Mouse (Mus musculus): ENCODE measurements around the gene Nrgn. TPM values are rescaled to one million over a fixed set of nuclear protein-coding genes. Genes with fewer than 3 reads are reported as not detected.
A peak's percentile ranks its signal among the peaks of the same experiment; 100 is the strongest.

The Nrgn gene
- total RNA-seq, 2 experiments from 2014 or later = 1,855 to 2,522 TPM

DNA sequence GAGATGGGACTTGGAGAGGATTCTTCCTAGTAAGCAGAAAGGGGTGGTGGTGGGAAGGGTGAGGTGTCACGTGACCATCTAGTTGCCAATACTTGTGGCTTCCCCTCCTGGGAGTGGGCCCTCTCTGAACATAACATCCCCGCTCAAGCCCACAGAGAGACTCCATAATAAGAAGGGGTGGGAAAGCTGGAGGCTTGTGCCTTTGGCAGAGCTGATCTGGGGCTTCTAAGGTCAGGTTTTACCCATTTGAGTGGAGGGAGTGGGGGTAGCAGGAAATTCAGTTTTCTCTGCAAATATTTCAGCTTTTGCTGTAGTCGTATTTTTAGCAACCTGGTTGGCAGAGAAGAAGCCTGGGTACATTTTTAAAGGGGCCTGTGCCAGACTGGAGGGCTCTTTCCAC, 3.7 kb upstream of the Nrgn start:
- peak in 1 of 2 experiments; percentile 54 for DNase-seq (ENCODE audit: low spot score in 2 of 2)
- intact Hi-C loops (cut with DNase I) = no loop called here

DNA sequence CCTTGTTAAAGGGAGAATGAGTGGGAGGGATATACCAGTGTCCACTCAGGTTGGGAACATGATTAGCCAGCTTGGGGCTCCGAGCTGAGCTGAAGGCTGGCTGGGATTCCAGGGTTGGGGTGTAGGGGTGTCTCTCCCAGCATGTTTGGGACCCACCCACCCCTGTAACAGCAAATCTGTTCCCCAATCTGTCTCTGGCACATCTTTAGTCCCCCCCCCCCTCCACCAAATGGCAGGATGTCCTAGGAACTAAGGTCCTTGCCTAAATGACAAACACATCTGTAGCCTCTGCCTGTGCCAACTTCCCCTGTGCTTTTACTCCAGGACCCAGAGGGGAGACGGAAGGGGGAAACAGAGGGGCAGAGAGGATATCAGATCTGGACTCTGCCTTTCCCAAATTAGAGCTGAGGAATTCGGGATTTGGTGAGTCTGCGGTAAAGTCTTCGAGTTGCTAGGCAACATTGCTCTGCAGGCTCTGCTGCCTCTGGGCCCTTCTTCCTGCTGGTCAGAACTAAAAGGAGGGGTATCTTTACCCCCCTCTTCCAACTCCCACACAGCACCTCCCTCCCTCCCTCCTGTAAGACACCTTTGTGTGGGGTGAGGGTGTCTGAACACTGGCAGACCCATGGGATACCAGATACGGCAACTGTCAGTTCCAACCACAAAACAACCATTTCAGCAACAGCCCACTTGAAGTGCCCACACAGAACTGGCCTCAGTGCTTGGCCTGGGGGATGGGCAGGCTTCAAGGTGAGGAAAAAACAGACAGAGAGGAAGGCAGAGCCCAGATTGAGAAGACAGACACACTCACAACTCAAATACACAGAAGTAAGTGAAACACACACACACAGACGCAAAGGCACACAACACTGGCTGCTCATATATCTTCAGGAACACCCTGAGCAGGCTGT, 2.4 kb upstream of the Nrgn start, which contains the start of gene Siae:
Gene Siae (plus strand): TSS at position 861 of the 911 bp plus-strand sequence.
- DNase-seq (ENCODE audit: low spot score in 2 of 2) = peak in 1 of 2 experiments; percentile 72
- intact Hi-C loops (cut with DNase I) = loop anchor here (2.0 to 5.0 kb wide), 2 partner anchors 14 to 377 kb away; no protein-coding TSS in a partner anchor

DNA sequence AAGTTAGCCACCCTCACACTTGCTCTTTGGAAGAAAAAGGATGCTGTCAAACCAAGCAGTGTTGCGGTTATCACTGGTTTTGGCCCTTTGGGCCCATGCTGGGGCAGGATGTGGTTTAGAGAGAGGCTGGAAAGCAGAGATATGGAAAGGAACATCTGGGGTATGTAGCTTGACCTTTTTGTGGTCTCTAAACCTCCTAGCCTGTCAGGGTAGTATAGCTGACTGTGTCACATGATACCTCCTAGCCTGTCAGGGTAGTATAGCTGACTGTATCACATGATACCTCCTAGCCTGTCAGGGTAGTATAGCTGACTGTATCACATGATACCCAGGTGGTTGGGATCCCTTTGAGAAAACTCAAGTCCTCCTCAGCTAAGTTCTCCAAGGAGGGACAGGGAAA, 1.6 kb upstream of the Nrgn start:
- intact Hi-C loops (cut with DNase I) = loop anchor here (2.0 to 5.0 kb wide), 2 partner anchors 15 to 378 kb away; no protein-coding TSS in a partner anchor
- no peak for DNase-seq (ENCODE audit: low spot score in 2 of 2)

DNA sequence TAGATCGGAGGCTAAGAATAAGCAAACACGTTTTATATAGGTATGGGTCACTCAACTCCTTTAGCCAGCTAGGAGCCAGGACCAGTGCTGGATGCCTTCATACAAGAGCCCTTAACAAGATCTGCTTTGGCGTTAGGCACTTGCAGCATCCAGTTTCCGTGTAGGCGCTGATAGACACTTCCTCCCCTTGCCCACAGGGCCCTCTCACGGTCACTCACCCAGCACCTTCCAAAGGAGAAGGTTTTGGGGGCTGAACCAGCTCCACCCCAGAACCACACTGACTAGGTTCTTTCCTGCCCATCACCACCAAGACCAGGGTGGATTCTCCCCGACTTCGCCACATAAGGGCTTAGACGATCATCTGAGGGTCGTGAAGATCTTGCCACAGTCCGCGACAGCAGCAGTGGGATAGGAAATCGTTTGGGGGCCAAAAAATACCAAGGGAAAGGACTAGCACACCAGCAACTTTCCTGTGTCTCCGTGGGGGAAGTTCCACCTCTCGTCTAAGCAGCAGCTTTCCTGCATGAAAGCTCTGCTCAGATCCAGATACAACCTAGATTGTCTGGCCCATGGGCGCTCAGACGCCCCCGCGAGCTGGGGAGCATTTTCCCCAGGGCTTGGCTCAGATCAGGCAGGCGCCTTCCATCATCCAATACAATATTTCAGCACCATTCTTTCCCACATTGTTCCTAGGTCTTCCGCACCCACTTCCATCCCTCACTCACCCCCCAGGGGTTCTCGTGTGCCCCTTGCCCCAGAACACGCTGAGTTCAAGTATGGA, 763 bp downstream of the Nrgn start:
- intact Hi-C loops (cut with DNase I) = loop anchor here (2.0 to 5.0 kb wide), 3 partner anchors 25 to 380 kb away; no protein-coding TSS in a partner anchor
- peak in 1 of 2 experiments; percentile 46 for DNase-seq (ENCODE audit: low spot score in 2 of 2)

DNA sequence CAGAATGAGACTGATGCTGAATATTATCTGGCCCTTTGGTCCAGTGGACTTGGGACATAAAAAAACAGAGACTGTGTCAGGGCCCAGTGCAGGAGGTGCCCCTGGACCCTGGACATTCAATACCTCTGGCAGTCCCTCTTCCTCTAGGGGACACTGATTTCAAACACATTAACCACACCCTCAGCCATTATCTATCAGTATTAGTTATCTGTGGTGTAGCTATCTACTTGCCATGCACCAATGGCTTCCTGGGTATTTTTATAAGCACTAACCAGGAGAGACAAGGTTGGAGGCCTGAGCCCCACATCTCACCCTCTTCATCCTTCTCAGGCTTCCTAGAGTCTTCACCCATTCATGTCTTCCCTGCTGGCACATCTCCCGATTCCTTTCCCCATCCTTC, 2.3 kb downstream of the Nrgn start:
- peak in 1 of 2 experiments; percentile 18 for DNase-seq (ENCODE audit: low spot score in 2 of 2)
- intact Hi-C loops (cut with DNase I) = loop anchor here (5.0 kb wide), 1 partner anchor 382 kb away; no protein-coding TSS in a partner anchor

DNA sequence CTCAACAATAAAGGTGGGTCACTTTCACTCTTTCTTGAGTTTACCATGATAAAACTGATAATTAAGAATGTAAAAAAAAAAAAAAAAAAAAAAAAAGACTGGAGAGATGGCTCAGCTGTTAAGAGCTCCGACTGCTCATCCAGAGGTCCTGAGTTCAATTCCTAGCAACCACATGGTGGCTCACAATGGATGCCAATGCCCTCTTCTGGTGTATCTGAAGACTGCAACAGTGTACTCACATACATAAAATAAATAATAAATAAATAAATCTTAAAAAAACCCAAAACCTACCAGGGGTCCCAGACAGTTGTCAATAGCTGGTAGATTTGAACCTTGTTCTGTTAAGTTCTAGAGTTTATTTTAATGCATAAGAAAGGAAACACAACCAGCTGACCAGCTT, 5.8 kb downstream of the Nrgn start:
- no peak for DNase-seq (ENCODE audit: low spot score in 2 of 2)
- intact Hi-C loops (cut with DNase I) = loop anchor here (5.0 kb wide), 1 partner anchor 85 kb away; no protein-coding TSS in a partner anchor

DNA sequence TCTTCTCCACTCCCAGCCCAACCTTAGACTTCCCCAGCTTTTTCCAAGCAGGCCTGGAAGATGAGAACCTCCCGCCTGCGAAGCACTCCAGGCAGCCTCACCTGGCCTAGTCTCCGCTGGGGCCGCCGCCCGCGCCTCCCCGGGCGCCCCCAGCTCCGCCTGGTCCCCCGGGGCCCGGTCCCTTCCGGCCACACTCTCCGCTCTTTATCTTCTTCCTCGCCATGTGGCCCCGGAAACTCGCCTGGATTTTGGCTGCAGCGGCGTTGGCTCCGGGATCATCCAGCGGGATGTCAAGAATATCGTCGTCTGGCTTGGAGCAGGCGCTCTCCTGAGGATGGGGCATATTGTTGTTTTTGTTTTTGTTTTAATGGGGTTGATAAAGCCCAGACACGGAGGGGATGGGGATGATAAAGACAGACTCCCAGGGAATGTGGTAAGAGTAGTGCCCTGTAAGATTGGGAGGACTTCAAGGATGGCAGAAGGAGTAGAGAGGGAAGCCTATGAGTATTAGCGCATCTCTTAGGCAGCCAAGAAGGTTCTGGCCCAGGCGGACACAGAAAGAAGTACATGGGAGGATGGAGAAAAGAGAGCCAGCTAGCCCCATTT, 6.8 kb downstream of the Nrgn start:
- intact Hi-C loops (cut with DNase I) = loop anchor here (2.0 to 5.0 kb wide), 3 partner anchors 71 to 113 kb away; partner anchors contain the start of gene Robo3
- peak in 1 of 2 experiments; percentile 18 for DNase-seq (ENCODE audit: low spot score in 2 of 2)

DNA sequence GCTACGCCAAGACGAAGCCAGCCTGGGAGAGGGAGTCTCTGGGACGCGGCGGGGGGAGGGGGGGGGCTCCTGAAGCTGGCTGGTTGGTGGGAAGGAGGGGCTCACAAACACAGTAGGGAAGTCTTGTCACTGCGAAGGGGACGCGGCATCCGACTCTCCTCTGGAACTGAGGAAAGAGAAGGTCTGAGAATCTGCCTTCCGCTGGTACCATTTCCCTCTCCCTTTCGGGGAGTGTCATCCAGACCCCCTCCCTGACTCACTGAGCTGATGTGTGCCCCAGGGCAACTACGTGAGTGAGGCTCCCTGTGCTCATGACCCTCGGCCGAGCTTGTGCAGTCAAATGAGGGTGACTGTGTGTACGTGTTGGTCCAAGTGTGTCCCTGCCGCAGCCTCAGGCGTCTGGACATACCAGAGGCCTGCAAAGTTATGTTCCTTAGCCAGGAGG, 7.5 kb downstream of the Nrgn start:
- intact Hi-C loops (cut with DNase I) = loop anchor here (2.0 to 5.0 kb wide), 3 partner anchors 72 to 112 kb away; partner anchors contain the start of gene Robo3

DNA sequence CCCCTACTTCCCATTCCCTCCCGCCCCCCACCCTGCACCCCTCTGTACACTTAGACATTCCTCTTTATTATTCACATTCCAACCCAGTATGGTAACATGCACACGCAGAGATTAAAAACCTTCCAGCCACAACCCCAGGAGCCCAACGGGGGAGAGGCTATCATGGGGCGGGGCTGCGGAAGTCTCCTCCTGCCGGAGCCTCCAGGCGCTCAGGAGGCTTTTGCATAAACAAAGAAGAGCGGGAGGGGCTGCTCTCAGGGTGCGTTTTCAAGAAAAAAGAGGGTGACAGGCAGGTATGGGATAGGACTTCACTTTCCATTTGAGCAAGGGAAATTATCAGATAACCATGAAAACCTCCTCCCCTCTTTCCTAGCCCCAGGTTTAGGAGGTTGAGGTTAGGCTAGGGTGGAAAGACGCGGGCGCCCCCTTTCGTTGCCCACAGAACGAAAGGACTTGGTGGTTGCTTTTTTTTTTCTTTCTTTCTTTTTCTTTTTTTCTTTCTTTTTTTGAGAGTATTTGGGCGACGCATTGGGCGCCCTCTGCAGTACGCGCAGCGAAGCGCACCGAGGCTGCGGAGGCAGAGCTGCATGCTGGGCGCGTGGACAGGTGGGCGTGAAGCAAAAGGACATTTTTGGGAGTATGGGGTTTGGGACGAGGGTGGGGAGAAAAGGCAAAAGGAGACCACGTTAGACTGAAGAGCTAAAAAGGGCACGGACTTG, 8.1 kb downstream of the Nrgn start:
- DNase-seq (ENCODE audit: low spot score in 2 of 2) = peak; percentile 80 to 81
- intact Hi-C loops (cut with DNase I) = loop anchor here (2.0 to 5.0 kb wide), 3 partner anchors 72 to 112 kb away; partner anchors contain the start of gene Robo3

More for the DNA sequence above, 7.5 kb downstream of the Nrgn start:
- peak in 1 of 2 experiments; percentile 50 for DNase-seq (ENCODE audit: low spot score in 2 of 2)

DNA sequence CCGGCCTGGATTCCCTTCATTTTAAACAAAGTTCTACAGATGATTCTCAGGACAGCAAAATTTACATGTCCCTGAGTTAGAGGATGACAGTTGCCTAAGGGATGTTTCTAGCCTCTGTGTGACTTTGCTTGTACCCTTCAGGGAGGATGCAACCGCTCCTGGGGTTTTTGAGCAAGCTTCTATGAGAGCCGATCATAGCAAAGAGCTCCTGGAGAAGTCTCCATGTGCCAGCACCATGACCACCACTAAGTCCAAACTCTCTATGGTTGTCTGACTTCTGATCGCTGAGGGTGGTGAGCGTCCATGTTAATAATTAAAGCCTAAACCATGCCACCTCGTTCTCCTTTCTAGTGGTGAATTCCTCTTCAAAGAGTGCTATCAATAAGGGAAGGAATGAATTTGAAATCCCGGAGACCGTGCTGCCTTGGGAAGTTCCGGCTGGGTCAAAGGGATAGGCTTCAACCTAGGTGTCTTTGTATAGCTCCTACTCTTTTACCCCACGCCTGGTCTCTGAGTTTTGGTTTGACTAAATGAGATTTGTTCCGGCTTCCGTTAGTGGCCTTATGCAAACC, 8.7 kb downstream of the Nrgn start:
- intact Hi-C loops (cut with DNase I) = loop anchor here (2.0 kb wide), 2 partner anchors 73 to 111 kb away; partner anchors contain the start of gene Robo3
- DNase-seq (ENCODE audit: low spot score in 2 of 2) = no peak

DNA sequence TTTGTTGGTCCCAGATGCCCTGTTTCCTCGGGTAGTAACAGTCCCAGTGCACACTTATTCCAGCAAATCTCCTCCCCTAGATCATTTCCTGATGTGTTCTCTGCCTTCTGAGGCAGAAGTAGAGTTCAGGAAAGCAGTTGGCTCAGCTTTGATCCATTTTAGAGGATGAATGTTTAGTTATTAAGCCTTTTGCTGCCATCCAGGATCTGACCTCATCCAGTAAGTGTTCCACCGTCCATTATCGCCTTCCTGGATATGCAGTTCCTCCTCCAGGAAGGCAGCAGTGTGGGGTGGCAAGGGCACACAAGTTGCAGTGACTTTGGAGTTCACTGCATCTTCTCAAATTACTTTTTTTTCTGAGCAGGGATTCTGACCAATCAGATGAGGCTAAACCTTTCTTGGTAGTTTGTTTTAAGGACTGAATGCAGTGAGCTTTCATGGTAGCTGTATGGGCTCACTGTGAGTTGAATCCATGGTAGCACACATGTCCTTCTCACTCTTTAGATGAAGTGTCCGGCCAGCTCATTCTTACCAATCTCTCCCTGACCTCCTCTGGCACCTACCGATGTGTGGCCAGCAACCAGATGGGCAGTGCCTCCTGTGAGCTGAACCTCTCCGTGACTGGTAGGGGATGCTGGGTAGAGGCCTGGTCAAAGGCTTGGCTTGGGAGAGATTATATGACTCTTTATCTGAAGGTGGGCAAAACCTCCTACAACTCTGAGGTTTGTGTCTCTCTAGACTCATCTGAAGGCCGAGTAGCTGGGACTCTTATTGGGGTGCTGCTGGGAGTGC, 10.7 kb downstream of the Nrgn start:
- intact Hi-C loops (cut with DNase I) = no loop called here
- DNase-seq (ENCODE audit: low spot score in 2 of 2) = peak in 1 of 2 experiments; percentile 26

DNA sequence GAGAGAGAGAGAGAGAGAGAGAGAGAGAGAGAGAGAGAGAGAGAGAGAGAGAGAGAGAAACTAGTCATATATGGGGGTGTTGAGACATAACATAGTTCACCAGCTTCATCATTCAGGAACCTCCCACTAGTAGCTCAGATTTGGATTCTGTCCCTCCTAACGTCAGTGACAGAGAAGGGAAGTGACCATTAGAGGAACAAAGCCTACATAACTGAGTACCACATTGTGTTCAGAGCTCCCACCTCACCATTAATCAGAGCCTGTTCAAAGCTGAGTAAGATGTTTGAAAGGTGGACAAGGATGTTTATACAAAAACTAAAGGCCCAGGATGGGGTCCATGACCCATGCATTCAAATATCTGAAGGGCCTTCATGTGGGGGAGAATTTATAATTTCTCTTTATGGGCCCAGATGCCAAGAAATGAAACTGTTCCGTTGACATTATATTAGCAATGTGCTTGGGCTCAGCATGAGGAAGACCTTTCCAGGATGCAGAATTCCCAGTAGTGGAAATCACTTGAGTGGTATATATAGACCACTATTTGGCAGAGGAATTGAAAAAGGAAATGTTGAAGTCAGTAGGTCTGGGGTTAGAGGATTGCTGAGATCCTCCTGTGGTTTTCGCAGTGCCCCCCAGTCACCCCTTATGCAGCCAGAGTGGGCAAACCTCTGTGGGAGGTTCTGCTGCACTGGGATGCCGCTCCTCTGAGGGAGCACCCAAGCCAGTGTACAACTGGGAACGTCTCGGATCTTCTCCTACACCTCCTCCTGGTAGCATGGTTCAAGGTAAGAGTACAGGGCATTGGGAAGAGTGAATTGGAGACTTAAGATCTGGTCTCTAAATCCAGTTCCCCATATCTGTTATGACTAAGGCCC, 11.8 kb downstream of the Nrgn start:
- intact Hi-C loops (cut with DNase I) = no loop called here
- DNase-seq (ENCODE audit: low spot score in 2 of 2) = peak; percentile 41 to 46

DNA sequence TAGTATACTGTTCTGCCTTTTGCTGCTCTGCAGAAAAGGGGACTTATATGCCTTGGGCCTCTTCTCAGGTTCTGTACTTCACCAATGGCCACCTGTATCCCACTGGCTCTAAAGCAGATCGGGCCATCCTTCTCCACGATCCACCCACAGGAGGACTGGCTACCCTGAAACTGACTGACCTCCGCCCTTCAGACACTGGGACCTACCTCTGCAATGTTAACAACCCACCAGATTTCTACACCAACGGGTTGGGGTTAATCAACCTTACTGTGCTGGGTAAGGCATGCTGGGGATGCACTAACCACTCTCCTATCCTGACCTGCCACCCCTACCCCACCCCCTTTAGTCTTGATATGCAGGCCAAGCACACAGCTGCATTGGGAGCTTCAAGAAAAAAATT, 12.5 kb downstream of the Nrgn start:
- peak; percentile 10 to 22 for DNase-seq (ENCODE audit: low spot score in 2 of 2)
- intact Hi-C loops (cut with DNase I) = no loop called here

DNA sequence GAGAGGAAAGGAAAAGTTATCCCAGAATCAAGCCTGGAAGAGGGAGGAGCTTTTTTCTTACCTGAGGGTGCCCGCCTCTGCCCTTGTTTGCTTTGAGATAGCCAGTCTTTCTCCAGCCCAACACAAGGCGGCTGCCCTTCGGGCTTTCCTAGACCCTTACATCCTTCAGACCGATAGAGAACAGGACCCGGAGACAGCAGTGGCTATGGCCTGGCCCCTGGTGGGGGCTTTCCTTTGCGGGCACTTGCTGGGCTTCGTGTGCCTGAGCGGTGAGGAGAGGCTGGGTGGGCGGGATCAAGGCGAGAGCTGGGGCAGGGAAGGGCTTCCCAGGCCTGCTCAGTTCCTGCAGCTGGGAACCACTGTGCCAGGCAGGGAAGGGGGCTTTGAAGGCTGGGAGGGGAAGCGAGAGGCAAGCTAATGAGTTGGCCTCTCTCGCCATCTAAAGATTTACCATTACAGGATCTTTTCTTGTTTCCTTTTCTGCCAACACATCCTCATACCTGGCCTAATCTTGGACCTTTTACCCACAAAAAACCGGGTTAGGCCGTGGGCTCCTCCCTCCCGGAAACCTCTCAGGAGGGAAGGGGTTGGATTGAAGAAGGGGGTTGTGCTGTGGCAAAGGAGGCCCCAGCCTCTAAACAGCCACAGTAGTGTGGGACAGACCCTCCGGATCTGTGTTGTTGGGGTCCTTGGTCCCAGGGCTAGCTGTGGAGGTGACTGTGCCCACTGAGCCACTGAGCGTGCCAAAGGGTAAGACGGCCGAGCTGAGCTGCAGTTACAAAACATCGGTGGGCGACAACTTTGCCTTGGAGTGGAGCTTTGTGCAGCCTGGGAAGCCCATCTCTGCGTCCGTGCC, 13.3 kb downstream of the Nrgn start, which contains the start of gene Vsig2:
Gene Vsig2 (plus strand): TSS at position 86 of the 856 bp plus-strand sequence.
- peak; percentile 11 to 12 for DNase-seq (ENCODE audit: low spot score in 2 of 2)
- intact Hi-C loops (cut with DNase I) = no loop called here

DNA sequence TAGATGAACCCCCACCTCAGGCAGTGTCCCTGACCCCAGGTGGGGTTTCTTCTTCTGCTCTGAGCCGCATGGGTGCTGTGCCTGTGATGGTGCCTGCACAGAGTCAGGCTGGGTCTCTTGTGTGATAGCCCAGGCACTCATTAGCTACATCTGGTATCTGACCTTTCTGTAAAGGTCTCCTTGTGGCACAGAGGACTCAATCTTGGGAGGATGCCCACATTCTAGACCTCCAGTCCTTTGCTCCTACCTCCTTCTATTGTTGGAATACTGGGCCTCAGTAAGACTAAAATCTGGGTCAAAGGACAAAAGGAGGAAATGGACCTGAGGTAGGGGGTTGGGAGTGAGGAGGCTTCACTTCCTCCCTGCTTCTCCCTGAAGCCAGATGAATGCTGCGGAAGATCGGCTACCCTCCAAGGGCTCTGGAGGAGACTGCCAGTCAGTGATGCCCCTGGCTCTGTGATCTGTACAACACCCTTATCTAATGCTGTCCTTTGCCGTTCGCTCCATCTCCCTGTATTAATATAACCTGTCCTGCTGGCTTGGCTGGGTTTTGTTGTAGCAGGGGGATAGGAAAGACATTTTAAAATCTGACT, 14.9 kb downstream of the Nrgn start:
- DNase-seq (ENCODE audit: low spot score in 2 of 2) = no peak
- intact Hi-C loops (cut with DNase I) = no loop called here

All from left cerebral cortex, postnatal 36 days (tissue).